Mouse (Mus musculus): ENCODE measurements at regions not wholly inside any gene's neighbourhood (a gene's known extent, or its start where the extent isn't known, plus 50 kb on each side); places are given as distances from the start of the nearest gene placed in this dataset.

DNA sequence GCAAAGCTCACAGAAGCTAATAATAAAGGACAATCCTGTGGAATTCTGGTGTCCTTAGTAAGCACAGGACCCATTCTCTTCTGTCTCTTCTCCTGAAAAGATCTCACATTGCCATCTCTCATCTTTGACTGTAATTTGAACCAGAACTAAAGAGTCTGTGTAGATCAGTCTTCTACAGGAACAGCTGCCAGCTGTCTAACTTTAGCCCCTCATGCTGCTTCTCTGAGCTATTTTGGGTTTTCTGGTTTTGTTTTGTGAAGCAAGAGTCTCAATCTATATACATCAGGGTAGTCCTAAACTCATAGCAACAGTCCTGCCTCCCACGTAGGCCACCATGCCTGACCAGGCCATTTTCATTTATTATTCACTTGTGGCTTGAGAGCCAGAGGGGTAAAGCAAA lies 325.5 kb upstream of the Npvf start:
- Histone ChIP-seq H3K27me3 (replicated peaks) (no peaks in the 10 kb centered on the region), H3K9ac (no peak overlapping the region), H3K4me3 (replicated peaks) (no peak overlapping the region), H3K4me1 (replicated peaks) (peaks cover 58% of the 10 kb centered on the region), H3K9me3 (no peaks in the 10 kb centered on the region), H3K4me2 (replicated peaks) (no peak overlapping the region), H3K27ac (peak overlapping the region; percentile 81), H3K36me3 (no peaks in the 10 kb centered on the region)
- WGBS, result 36% methylated on average over 1 of the region's 1 CpGs
- ATAC-seq, result no peak

DNA sequence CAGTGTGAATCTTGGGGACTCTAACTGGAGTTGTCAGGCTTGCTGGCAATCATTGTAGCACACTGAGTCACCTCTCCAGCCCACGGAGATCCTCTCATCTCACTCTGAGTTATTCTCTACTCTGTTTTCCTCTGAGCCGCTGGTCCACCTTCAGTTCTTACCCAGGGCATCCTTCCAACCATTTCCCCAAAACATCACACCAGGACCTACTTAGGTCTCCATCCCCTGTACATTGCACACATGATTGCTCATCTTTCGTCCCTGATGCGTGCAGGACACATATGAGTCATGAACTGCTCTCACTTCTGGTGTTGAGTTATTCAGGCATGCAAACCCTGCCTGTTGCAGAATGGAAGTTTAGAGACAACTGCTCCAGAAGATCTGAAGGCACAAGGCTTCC lies 326.1 kb upstream of the Npvf start:
- peaks cover 63% of the 10 kb centered on the region for H3K4me1 ChIP-seq (replicated peaks)
- WGBS, result 69% methylated on average over 4 of the region's 4 CpGs
- no peak overlapping the region for H3K9ac ChIP-seq
- no peak for ATAC-seq
- H3K36me3 ChIP-seq, result no peaks in the 10 kb centered on the region
- no peaks in the 10 kb centered on the region for H3K27me3 ChIP-seq (replicated peaks)
- H3K4me3 ChIP-seq (replicated peaks), result no peak overlapping the region
- H3K9me3 ChIP-seq, result no peaks in the 10 kb centered on the region
- H3K27ac ChIP-seq, result peak overlapping the region; percentile 81
- no peak overlapping the region for H3K4me2 ChIP-seq (replicated peaks)

DNA sequence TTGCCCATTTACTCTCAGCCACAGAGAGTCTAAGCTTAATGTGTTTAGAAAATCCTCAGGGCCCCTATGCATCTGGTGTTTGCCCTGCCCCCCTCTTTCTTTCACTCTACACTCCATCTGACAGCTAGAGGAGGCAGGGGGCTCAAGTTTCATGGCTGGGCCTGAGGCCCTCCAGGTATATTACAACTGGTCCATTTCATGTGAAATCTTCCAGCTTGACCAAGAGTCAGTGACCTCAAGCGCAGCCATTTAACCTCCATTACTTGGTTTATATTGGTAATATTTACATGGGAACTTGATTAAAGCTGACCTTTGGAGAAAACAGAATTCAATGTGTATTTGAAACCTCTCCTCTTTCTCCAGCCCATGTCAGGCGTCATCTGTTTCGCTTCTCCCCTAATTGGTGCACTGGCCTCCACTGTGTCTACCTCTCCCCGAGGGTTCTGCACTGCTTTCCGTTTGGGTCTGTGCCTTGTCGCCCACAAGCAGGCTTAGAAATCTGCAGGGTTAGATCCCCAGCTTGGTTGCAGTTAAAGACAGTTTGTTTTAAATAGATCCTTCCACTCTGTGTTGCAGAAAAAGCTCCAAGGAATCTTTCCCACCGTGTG lies 327.6 kb upstream of the Npvf start:
- Histone ChIP-seq H3K27me3 (replicated peaks) (no peaks in the 10 kb centered on the region), H3K4me3 (replicated peaks) (no peak overlapping the region), H3K36me3 (no peaks in the 10 kb centered on the region), H3K4me1 (replicated peaks) (peaks cover 67% of the 10 kb centered on the region), H3K9ac (no peak overlapping the region), H3K9me3 (no peaks in the 10 kb centered on the region), H3K4me2 (replicated peaks) (no peak overlapping the region), H3K27ac (peak overlapping the region; percentile 81)
- ATAC-seq, result no peak
- 33% methylated on average over 7 of the region's 7 CpGs for WGBS

DNA sequence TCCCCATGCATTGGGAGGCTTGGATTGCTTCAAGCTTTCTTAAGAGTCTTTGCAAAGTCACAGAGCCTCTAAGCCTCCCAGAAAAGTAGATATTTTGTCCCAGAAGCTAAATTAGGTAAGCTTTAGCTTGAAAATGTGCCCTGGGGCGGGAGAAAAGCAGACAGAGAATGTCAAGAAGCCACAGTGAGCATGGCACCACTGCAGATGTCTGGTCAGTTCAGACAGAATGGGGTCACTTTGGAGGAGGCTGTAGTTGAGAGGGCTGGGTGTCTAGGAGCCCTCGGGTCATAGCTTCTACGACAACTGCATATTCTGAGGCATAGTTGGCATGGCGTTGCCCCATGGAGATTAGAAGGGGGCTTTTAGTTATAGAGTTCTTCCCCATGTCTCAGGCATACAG lies 328.6 kb upstream of the Npvf start:
- Histone ChIP-seq H3K27ac (peak overlapping the region; percentile 81), H3K9me3 (no peaks in the 10 kb centered on the region), H3K4me1 (replicated peaks) (peaks cover 57% of the 10 kb centered on the region), H3K4me3 (replicated peaks) (no peak overlapping the region), H3K9ac (no peak overlapping the region), H3K36me3 (no peaks in the 10 kb centered on the region), H3K27me3 (replicated peaks) (no peaks in the 10 kb centered on the region), H3K4me2 (replicated peaks) (no peak overlapping the region)
- 43% methylated on average over 4 of the region's 4 CpGs for WGBS
- ATAC-seq, result no peak

DNA sequence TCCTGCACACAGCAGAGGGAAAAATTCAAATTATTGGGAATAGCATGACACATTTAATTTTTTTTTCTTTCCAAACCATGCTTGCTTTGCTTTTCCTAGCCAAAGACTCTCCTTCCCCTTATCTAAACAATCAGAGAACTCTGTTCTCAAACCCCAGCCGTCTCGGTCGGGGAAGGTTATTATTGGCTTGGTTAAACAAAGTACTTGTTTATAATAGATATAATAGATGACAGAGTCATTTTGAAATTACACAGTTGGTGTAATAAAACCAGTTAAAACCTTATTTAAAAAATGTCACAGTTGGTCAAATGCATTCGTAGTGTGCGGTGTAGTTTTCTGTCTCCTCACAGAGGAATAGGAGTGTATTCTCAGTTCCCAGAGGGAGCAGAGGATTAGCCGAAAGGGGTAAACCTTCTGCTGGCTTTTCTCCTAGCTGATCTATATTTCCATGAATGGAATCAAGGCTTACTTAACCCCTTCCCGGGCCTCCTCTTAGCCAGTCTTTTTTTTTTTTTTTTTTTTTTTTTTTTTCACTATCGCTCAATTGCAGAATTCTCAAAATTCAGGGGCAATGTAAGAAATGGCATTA lies 329.4 kb upstream of the Npvf start:
- peak overlapping the region; percentile 85 for H3K27ac ChIP-seq

DNA sequence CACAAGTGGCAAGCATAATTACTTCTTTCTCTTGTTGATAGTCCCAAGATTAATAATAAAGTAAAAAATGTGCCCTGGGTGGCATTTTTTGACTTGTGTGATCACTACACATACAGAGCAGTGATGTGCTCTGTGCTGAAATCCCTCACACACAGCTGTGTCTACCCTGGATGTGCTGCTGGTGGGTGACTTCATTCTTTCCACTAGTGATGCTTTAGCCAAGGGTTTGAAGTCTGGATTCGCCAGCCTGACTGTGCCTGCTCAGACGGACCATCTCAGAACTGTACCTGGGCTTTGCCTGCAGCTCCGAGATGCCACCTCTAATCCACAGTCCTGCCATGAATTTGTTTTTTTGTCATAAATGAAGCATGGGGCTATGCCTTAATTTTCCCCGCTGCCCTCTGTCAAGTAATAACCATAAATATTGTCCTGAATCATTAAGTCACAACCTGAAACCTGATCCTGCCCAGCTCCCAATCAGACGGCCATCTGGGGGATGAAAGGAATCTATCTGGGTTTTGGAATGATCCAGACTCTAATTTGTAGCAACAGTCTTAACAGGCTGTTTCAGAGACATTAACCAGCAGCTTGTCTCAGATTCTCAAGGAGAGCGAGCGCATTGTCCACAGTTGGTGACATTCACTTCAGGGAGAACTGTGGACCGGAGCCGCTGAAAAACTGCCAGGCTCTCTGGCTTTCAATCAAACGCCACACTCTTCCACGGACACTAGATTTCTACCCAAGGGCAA lies 330.1 kb upstream of the Npvf start:
- Histone ChIP-seq H3K4me2 (replicated peaks) (no peak overlapping the region), H3K27me3 (replicated peaks) (no peaks in the 10 kb centered on the region), H3K9ac (no peak overlapping the region), H3K4me3 (replicated peaks) (no peak overlapping the region), H3K9me3 (no peaks in the 10 kb centered on the region), H3K27ac (peak overlapping the region; percentile 85), H3K36me3 (no peaks in the 10 kb centered on the region), H3K4me1 (replicated peaks) (peaks cover 50% of the 10 kb centered on the region)
- 0 out of 2 replicates have a peak, but pooled peaks have one; percentile 58 for ATAC-seq
- WGBS, result 34% methylated on average over 11 of the region's 11 CpGs

More for the DNA sequence above, 329.4 kb upstream of the Npvf start:
- Histone ChIP-seq H3K9me3 (no peaks in the 10 kb centered on the region), H3K4me1 (replicated peaks) (peaks cover 51% of the 10 kb centered on the region), H3K27me3 (replicated peaks) (no peaks in the 10 kb centered on the region), H3K36me3 (no peaks in the 10 kb centered on the region), H3K9ac (no peak overlapping the region), H3K4me3 (replicated peaks) (no peak overlapping the region), H3K4me2 (replicated peaks) (0 out of 2 replicates have a peak overlapping the region, but pooled peaks have one; percentile 0)
- peak; percentile 58 for ATAC-seq
- WGBS, result 8% methylated on average over 8 of the region's 8 CpGs

DNA sequence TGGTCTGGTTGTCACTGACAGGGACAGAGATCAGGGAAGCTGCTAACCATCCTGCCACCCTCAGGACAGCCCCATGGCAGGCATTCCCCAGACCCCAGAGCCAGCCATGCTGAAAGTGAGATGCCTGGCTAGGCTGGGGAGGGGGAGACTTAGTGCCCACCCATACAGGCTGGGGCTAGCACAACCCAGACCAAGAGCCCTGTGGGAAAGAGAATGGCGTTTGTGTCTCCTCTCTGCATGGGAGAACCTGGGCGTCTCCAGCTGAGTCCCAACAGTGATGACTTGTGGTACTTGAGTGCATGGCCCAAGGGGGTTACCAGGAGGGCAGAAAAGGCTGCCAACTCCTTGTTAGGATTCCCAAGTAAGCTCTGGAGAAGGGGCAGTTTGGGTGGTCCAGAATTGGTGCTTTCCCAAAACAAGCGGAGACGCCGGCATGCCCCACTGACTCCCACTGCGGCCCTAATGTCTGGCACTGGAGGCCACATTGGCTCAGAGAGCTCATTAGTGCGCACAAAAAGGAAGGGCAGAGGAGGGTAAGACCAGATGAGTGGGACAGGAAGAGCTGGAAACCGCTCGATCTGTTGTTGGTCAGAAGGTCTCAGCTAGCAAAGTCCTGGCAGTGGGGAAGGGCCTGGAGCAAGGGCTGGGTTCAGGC lies 332.2 kb upstream of the Npvf start:
- 76% methylated on average over 9 of the region's 9 CpGs for WGBS
- Histone ChIP-seq H3K36me3 (no peaks in the 10 kb centered on the region), H3K4me3 (replicated peaks) (no peak overlapping the region), H3K4me2 (replicated peaks) (no peak overlapping the region), H3K9me3 (no peaks in the 10 kb centered on the region), H3K27me3 (replicated peaks) (no peaks in the 10 kb centered on the region), H3K27ac (peak overlapping the region; percentile 40), H3K9ac (no peak overlapping the region), H3K4me1 (replicated peaks) (peaks cover 35% of the 10 kb centered on the region)
- ATAC-seq, result no peak

DNA sequence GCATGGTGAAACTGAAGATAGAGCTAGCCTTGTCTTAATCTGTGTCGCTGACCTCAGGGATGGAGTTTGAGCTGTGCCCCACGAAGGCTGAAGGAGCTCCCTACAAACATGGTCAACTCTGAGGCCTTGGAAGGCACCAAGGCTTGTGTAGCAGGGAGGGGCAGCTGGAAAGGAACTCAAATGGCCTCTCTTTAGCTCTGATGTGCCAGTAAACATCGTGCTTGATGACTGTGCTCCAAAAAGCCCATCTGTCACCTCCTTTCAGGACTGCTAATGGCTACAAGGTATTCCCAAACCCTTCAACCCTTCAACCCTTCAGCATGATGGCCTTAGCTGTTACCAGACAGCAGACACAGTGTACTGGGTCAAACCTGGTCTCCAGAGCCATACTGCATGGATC lies 334.3 kb upstream of the Npvf start:
- H3K9me3 ChIP-seq, result no peaks in the 10 kb centered on the region
- no peak overlapping the region for H3K4me2 ChIP-seq (replicated peaks)
- H3K4me1 ChIP-seq (replicated peaks), result peaks cover 19% of the 10 kb centered on the region
- H3K27ac ChIP-seq, result no peak overlapping the region
- no peak overlapping the region for H3K9ac ChIP-seq
- no peaks in the 10 kb centered on the region for H3K36me3 ChIP-seq
- no peak overlapping the region for H3K4me3 ChIP-seq (replicated peaks)
- ATAC-seq, result no peak
- 70% methylated on average over 3 of the region's 3 CpGs for WGBS
- H3K27me3 ChIP-seq (replicated peaks), result no peaks in the 10 kb centered on the region

DNA sequence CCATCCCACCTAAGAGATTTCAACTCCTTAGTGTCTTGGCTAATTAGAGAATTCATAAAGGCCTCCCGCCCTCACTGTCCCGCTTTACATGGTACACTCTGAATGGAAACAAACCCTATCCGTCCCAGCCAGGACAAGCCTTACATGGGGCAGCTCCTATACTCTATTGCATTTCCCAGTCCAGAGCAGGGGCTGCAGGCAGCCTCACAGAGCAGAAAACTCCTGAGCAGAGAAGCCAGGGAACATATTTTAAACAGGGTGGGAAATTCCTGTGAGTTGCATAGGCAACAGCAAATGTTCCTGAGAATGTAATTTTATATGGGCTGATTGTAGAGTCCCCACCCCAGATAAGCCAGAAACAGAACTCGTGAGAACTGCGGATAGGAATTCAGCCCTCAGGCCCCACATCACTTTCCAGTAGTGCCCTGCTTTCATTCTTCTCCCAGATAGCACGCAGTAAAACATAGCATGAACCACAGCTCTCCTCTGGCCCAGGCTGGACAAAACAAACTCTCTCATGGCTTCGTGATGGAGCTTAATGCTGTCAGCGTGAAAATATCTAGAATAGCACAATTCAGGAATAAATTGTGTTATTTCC lies 337.4 kb upstream of the Npvf start:
- 69% methylated on average over 8 of the region's 8 CpGs for WGBS
- Histone ChIP-seq H3K9me3 (no peaks in the 10 kb centered on the region), H3K27me3 (replicated peaks) (no peaks in the 10 kb centered on the region), H3K9ac (no peak overlapping the region), H3K36me3 (no peaks in the 10 kb centered on the region), H3K4me2 (replicated peaks) (no peak overlapping the region), H3K4me3 (replicated peaks) (no peak overlapping the region), H3K27ac (no peak overlapping the region), H3K4me1 (replicated peaks) (peaks cover under 1% of the 10 kb centered on the region; the same call in 1 of the 2 replicates)
- no peak for ATAC-seq

DNA sequence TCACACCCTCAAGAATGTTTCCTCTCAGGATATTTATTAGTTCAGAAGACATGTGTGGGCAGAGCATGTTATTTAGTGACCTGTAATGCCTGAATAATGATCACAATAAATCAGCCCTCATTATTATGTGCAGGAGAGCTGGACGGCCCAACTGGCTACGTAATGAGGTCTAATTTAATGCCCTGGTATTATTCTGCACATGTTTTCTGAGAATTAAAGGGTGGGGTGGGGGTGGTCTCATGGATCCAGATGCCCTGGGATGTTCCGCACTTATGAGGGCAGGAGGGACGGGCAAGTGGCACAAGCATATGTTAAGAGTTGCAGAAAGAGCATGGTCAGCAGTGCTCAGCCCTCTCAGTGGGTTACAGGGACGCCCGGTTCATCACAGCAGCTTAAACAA lies 339.7 kb upstream of the Npvf start:
- 83% methylated on average over 6 of the region's 6 CpGs for WGBS
- Histone ChIP-seq H3K27me3 (replicated peaks) (no peaks in the 10 kb centered on the region), H3K4me2 (replicated peaks) (no peak overlapping the region), H3K36me3 (no peaks in the 10 kb centered on the region), H3K4me1 (replicated peaks) (no peaks in the 10 kb centered on the region), H3K4me3 (replicated peaks) (no peak overlapping the region), H3K27ac (no peak overlapping the region), H3K9ac (no peak overlapping the region), H3K9me3 (no peaks in the 10 kb centered on the region)
- no peak for ATAC-seq

DNA sequence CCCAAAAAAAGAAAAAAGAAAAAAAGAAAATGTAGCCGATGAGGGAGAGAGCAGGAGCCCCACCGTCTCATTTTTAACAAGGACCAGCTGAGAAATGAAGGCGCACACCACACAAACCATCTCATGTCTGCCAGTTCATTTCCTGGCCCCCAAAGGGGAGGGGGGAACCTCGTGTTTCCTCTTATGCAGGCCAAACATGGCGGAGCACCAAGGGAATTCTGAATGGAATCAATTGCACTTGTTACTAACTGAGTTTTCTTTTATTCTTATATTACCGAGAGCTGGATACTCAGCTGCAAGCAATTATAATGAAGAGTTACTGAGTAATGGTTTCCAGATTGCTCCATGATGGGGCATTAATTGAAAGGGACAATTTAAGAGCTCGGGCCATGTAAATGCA lies 348.5 kb upstream of the Npvf start:
- no peaks in the 10 kb centered on the region for H3K27me3 ChIP-seq (replicated peaks)
- no peak for ATAC-seq
- 67% methylated on average over 7 of the region's 7 CpGs for WGBS

DNA sequence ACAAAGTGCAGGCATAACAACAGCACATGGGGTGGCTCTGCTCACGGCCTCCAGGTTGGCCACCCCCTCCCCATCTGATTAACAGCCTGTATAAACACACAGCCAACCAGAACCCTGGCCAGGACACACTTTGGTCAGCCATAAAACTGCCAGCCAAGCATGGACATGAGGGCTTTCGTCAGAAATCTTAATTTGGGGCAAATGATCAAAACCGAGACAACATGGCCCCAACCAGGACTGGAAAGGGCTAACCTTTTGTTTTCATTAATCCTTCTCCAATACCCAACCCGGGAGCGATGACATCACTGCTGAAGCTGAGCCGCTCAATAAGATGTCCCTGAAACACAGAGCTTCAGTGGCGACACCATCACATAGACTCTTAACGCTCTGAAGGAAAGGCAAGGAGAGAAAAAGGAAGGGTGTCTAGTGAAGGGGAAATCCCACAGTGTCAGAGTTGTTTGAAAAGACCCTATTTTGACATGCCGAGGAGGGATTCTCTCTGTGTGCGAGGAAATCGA lies 351.9 kb upstream of the Npvf start:
- WGBS, result 47% methylated on average over 11 of the region's 11 CpGs
- no peaks in the 10 kb centered on the region for H3K27me3 ChIP-seq (replicated peaks)
- no peak overlapping the region for H3K27ac ChIP-seq
- H3K4me1 ChIP-seq (replicated peaks), result 0 out of 2 replicates have a peak, but pooled peaks cover 3% of the 10 kb centered on the region
- no peak overlapping the region for H3K4me2 ChIP-seq (replicated peaks)
- no peak overlapping the region for H3K9ac ChIP-seq
- H3K4me3 ChIP-seq (replicated peaks), result no peak overlapping the region
- H3K9me3 ChIP-seq, result no peaks in the 10 kb centered on the region
- ATAC-seq, result no peak
- H3K36me3 ChIP-seq, result no peaks in the 10 kb centered on the region

More for the DNA sequence above, 348.5 kb upstream of the Npvf start:
- Histone ChIP-seq H3K4me1 (replicated peaks) (no peaks in the 10 kb centered on the region), H3K9ac (no peak overlapping the region), H3K4me3 (replicated peaks) (no peak overlapping the region), H3K4me2 (replicated peaks) (no peak overlapping the region), H3K27ac (no peak overlapping the region), H3K36me3 (no peaks in the 10 kb centered on the region), H3K9me3 (no peaks in the 10 kb centered on the region)
